Comparison of ENCODE assay signal across 27 mouse cellular contexts in the genomic region with DNA sequence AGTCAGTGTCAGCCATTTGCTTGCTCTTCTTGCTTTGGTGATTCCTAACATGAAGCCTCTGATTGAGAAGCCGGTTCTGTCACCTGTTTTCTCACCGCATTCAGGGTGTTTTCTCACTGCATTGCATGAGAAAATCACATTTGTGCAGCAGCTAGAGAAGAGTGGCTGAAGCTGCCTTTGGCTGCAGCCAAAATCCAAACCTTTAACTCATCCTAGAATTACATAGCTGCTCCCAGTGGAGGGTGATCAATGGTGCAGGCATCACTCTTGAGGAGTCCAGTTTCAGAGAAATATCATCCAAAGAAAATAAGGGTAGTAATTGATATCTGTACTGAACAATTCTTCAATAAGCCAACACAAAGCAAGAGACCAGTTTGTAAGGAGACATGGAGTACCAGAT.
DNase-seq lines count a peak whose midpoint lies in the region; ATAC-seq lines count a peak whose summit lies in the region.
"Had no signal": no experiment of that assay in that cellular context is flagged by ENCODE, and none has a peak within 500 bp of the region (broad histone marks: within the 10 kb centered on the region; RNA-seq: fewer than 3 reads in every experiment).

No protein-coding gene starts in this region.

- H3K9ac ChIP-seq in forebrain, embryonic 14.5 days (ENCODE audit: low read length), result no peak overlapping the region
- H3K9ac ChIP-seq in hindbrain, embryonic 14.5 days, result no peak overlapping the region
- no peak overlapping the region for H3K9ac ChIP-seq in hindbrain, embryonic 12.5 days
- no peak overlapping the region for H3K9ac ChIP-seq in neural tube, embryonic 13.5 days
- H3K9ac ChIP-seq: embryonic facial prominence, embryonic 12.5 days; kidney, embryonic 15.5 days; liver, embryonic 15.5 days; lung, embryonic 15.5 days; stomach, embryonic 15.5 days had no signal

- peaks cover 5% of the 10 kb centered on the region; the same call in 1 of the 2 replicates for H3K4me1 ChIP-seq in forebrain, embryonic 14.5 days (ENCODE audit: control insufficient read depth, insufficient read depth, low read length)
- no peaks in the 10 kb centered on the region for H3K4me1 ChIP-seq in forebrain, embryonic 10.5 days
- peaks cover 8% of the 10 kb centered on the region; the same call in 1 of the 2 replicates for H3K4me1 ChIP-seq in hindbrain, embryonic 14.5 days (replicated peaks; ENCODE audit: control insufficient read depth, insufficient read depth, low read length)
- no peaks in the 10 kb centered on the region for H3K4me1 ChIP-seq in hindbrain, embryonic 12.5 days
- no peaks in the 10 kb centered on the region for H3K4me1 ChIP-seq in neural tube, embryonic 13.5 days (replicated peaks)
- H3K4me1 ChIP-seq: embryonic facial prominence, embryonic 12.5 days; kidney, embryonic 15.5 days; limb, embryonic 10.5 days; liver, embryonic 15.5 days; lung, embryonic 15.5 days; megakaryocyte, embryonic 14.5 days; stomach, embryonic 15.5 days had no signal

- intact Hi-C loops in heart, postnatal 36 days (cut with DNase I), result no loop called here

- no peaks in the 10 kb centered on the region for H3K36me3 ChIP-seq in forebrain, embryonic 14.5 days (ENCODE audit: control insufficient read depth, insufficient read depth, low read length)
- no peaks in the 10 kb centered on the region for H3K36me3 ChIP-seq in forebrain, embryonic 10.5 days (replicated peaks)
- peaks cover 16% of the 10 kb centered on the region for H3K36me3 ChIP-seq in hindbrain, embryonic 14.5 days (replicated peaks; ENCODE audit: control insufficient read depth, insufficient read depth)
- no peaks in the 10 kb centered on the region for H3K36me3 ChIP-seq in hindbrain, embryonic 12.5 days
- no peaks in the 10 kb centered on the region for H3K36me3 ChIP-seq in neural tube, embryonic 13.5 days
- H3K36me3 ChIP-seq: embryonic facial prominence, embryonic 12.5 days; kidney, embryonic 15.5 days; limb, embryonic 10.5 days; liver, embryonic 15.5 days; lung, embryonic 15.5 days; stomach, embryonic 15.5 days had no signal

- ATAC-seq in forebrain, embryonic 14.5 days, result no peak
- no peak for ATAC-seq in hindbrain, embryonic 14.5 days (ENCODE audit: low FRiP score)
- ATAC-seq in hindbrain, embryonic 12.5 days (ENCODE audit: low FRiP score), result no peak
- no peak for ATAC-seq in neural tube, embryonic 13.5 days (ENCODE audit: low read depth)
- no peak for ATAC-seq in erythroid progenitor cell, adult 5-6 weeks (replicated peaks; ENCODE audit: low FRiP score, poor library complexity, severe bottlenecking)
- ATAC-seq: activated CD4-positive, CD25-positive, alpha-beta regulatory T cell, adult 4 months; intestine, postnatal 0 days had no signal

- H3K4me3 ChIP-seq in forebrain, embryonic 14.5 days (ENCODE audit: low read depth, low read length), result no peak overlapping the region
- H3K4me3 ChIP-seq in forebrain, embryonic 10.5 days, result no peak overlapping the region
- no peak overlapping the region for H3K4me3 ChIP-seq in hindbrain, embryonic 14.5 days (replicated peaks; ENCODE audit: low read length)
- H3K4me3 ChIP-seq in hindbrain, embryonic 12.5 days, result no peak overlapping the region
- no peak overlapping the region for H3K4me3 ChIP-seq in neural tube, embryonic 13.5 days
- H3K4me3 ChIP-seq: embryonic facial prominence, embryonic 12.5 days; kidney, embryonic 15.5 days; limb, embryonic 10.5 days; liver, embryonic 15.5 days; lung, embryonic 15.5 days; megakaryocyte, embryonic 14.5 days; stomach, embryonic 15.5 days had no signal

- H3K27ac ChIP-seq in forebrain, embryonic 14.5 days (ENCODE audit: low read depth, low read length), result peak overlapping the region; percentile 9; the same call in 1 of the 2 replicates
- no peak overlapping the region for H3K27ac ChIP-seq in forebrain, embryonic 10.5 days
- peak overlapping the region; percentile 63 for H3K27ac ChIP-seq in hindbrain, embryonic 14.5 days
- no peak overlapping the region for H3K27ac ChIP-seq in hindbrain, embryonic 12.5 days
- H3K27ac ChIP-seq in neural tube, embryonic 13.5 days (replicated peaks), result 0 out of 2 replicates have a peak overlapping the region, but pooled peaks have one; percentile 13
- H3K27ac ChIP-seq: embryonic facial prominence, embryonic 12.5 days; kidney, embryonic 15.5 days; limb, embryonic 10.5 days; liver, embryonic 15.5 days; lung, embryonic 15.5 days; stomach, embryonic 15.5 days had no signal

- no peak for DNase-seq in forebrain, embryonic 14.5 days (ENCODE audit: low spot score)
- no peak for DNase-seq in forebrain, embryonic 10.5 days (ENCODE audit: extremely low spot score, low spot score)
- DNase-seq in hindbrain, embryonic 14.5 days (ENCODE audit: low spot score), result no peak
- DNase-seq in neural tube, embryonic 10.5 days (ENCODE audit: extremely low spot score, low spot score), result no peak
- DNase-seq in heart, postnatal 36 days, result no peak
- DNase-seq: adrenal gland, adult 8-10 months; cerebellum, adult 18-20 months; cerebellum, postnatal 14 days; gastrocnemius, postnatal 10 days; heart, adult 11 months; kidney, postnatal 4 days; liver; lung, postnatal 36 days; thymus, postnatal 25 days had no signal

- H3K27me3 ChIP-seq in forebrain, embryonic 14.5 days (replicated peaks; ENCODE audit: control insufficient read depth, insufficient read depth, low read length), result no peaks in the 10 kb centered on the region
- no peaks in the 10 kb centered on the region for H3K27me3 ChIP-seq in forebrain, embryonic 10.5 days (ENCODE audit: poor library complexity, severe bottlenecking)
- no peaks in the 10 kb centered on the region for H3K27me3 ChIP-seq in hindbrain, embryonic 14.5 days (ENCODE audit: control insufficient read depth, insufficient read depth, low read length)
- H3K27me3 ChIP-seq in hindbrain, embryonic 12.5 days, result no peaks in the 10 kb centered on the region
- no peaks in the 10 kb centered on the region for H3K27me3 ChIP-seq in neural tube, embryonic 13.5 days
- H3K27me3 ChIP-seq: embryonic facial prominence, embryonic 12.5 days; kidney, embryonic 15.5 days; liver, embryonic 15.5 days; lung, embryonic 15.5 days; megakaryocyte, embryonic 14.5 days; stomach, embryonic 15.5 days had no signal

- WGBS in forebrain, embryonic 14.5 days, result 85% methylated on average over 2 of the region's 2 CpGs
- WGBS in forebrain, embryonic 10.5 days, result 93% methylated on average over 2 of the region's 2 CpGs
- WGBS in hindbrain, embryonic 14.5 days, result 91% methylated on average over 2 of the region's 2 CpGs
- WGBS in hindbrain, embryonic 12.5 days, result 84% methylated on average over 2 of the region's 2 CpGs
- 86% methylated on average over 2 of the region's 2 CpGs for WGBS in neural tube, embryonic 13.5 days

- H3K4me2 ChIP-seq in forebrain, embryonic 14.5 days (ENCODE audit: low read length), result no peak overlapping the region
- H3K4me2 ChIP-seq in hindbrain, embryonic 14.5 days (replicated peaks), result no peak overlapping the region
- H3K4me2 ChIP-seq in hindbrain, embryonic 12.5 days (replicated peaks), result no peak overlapping the region
- no peak overlapping the region for H3K4me2 ChIP-seq in neural tube, embryonic 13.5 days
- H3K4me2 ChIP-seq: embryonic facial prominence, embryonic 12.5 days; heart, embryonic 11.5 days; kidney, embryonic 15.5 days; liver, embryonic 15.5 days; lung, embryonic 15.5 days; stomach, embryonic 15.5 days had no signal

- H3K9me3 ChIP-seq in forebrain, embryonic 14.5 days (replicated peaks; ENCODE audit: control insufficient read depth, low read length), result no peaks in the 10 kb centered on the region
- H3K9me3 ChIP-seq in forebrain, embryonic 10.5 days, result no peaks in the 10 kb centered on the region
- H3K9me3 ChIP-seq in hindbrain, embryonic 14.5 days (ENCODE audit: control insufficient read depth, low read length), result no peaks in the 10 kb centered on the region
- H3K9me3 ChIP-seq in hindbrain, embryonic 12.5 days (replicated peaks), result no peaks in the 10 kb centered on the region
- H3K9me3 ChIP-seq in neural tube, embryonic 13.5 days, result no peaks in the 10 kb centered on the region
- H3K9me3 ChIP-seq: embryonic facial prominence, embryonic 12.5 days; kidney, embryonic 15.5 days; limb, embryonic 10.5 days; liver, embryonic 15.5 days; lung, embryonic 15.5 days; megakaryocyte, embryonic 14.5 days; stomach, embryonic 15.5 days had no signal

Comparison
In these comparisons a context has a peak if more than half of its experiments do, and no peak if none do; other contexts are left out.
1. H3K27ac ChIP-seq: peak in forebrain, embryonic 14.5 days (single experiment), hindbrain, embryonic 14.5 days (single experiment) and neural tube, embryonic 13.5 days (single experiment); none in forebrain, embryonic 10.5 days (single experiment) and hindbrain, embryonic 12.5 days (single experiment).